Mouse (Mus musculus): ENCODE results near the gene Ttyh1. TPM values are rescaled to one million over a fixed set of nuclear protein-coding genes. Genes with fewer than 3 reads are reported as not detected.

Ttyh1 gene
- total RNA-seq, 2 experiments from 2014 or later, result 0.52 TPM; not detected in 1

- ATAC-seq (replicated peaks; ENCODE audit: poor library complexity, severe bottlenecking), result no peak
These were observed 44.4 kb downstream of the Ttyh1 start for GRCm38 (mm10) chr7:4163571-4164072.

GRCm38 (mm10) chr7:4164090-4164910, 45.1 kb downstream of the Ttyh1 start, which contains the start of gene Cdc42ep5:
Gene Cdc42ep5, minus strand, starts transcription at chr7:4164860.
- ATAC-seq (replicated peaks; ENCODE audit: poor library complexity, severe bottlenecking), result no peak

GRCm38 (mm10) chr7:4165286-4165685, 46.1 kb downstream of the Ttyh1 start:
- ATAC-seq (replicated peaks; ENCODE audit: poor library complexity, severe bottlenecking), result no peak

- no peak for ATAC-seq (replicated peaks; ENCODE audit: poor library complexity, severe bottlenecking)
These were observed 47.9 kb downstream of the Ttyh1 start for GRCm38 (mm10) chr7:4167098-4167497.

GRCm38 (mm10) chr7:4170193-4170938, 51.2 kb downstream of the Ttyh1 start:
- no peak for ATAC-seq (replicated peaks; ENCODE audit: poor library complexity, severe bottlenecking)

GRCm38 (mm10) chr7:4178438-4178837, 59.2 kb downstream of the Ttyh1 start:
- ATAC-seq (replicated peaks; ENCODE audit: poor library complexity, severe bottlenecking), result peak; percentile 50

Other genes starting within 250 kb of the Ttyh1 start
- 1.4 TPM in 1 of 2 replicates, not detected in the other for gene Gm14548, start 221.3 kb upstream of the Ttyh1 start, total RNA-seq (2014; fragmentation: Nextera tagmentation)
- gene Gm14548, start 221.3 kb upstream of the Ttyh1 start, total RNA-seq (2017), result 1.7 TPM in 1 of 2 replicates, not detected in the other
- not detected in 2 replicates for gene Lilra6, start 203.9 kb upstream of the Ttyh1 start, total RNA-seq (2014; fragmentation: Nextera tagmentation)
- gene Lilra6, start 203.9 kb upstream of the Ttyh1 start, total RNA-seq (2017), result 1.6 TPM in 1 of 2 replicates, not detected in the other
- gene Lair1, start 56.2 kb upstream of the Ttyh1 start, total RNA-seq (2014; fragmentation: Nextera tagmentation), result 32.6 and 38.7 TPM in 2 replicates
- 78.9 and 81.0 TPM in 2 replicates for gene Lair1, start 56.2 kb upstream of the Ttyh1 start, total RNA-seq (2017)
- 69.9 and 91.7 TPM in 2 replicates for gene Leng8, start 17.6 kb downstream of the Ttyh1 start, total RNA-seq (2014; fragmentation: Nextera tagmentation)
- 18.0 and 26.4 TPM in 2 replicates for gene Leng8, start 17.6 kb downstream of the Ttyh1 start, total RNA-seq (2017)
- gene Leng9, start 31.0 kb downstream of the Ttyh1 start, total RNA-seq (2014; fragmentation: Nextera tagmentation), result 0.32 TPM in 1 of 2 replicates, not detected in the other
- gene Leng9, start 31.0 kb downstream of the Ttyh1 start, total RNA-seq (2017), result 1.4 and 2.0 TPM in 2 replicates
- gene Cdc42ep5, start 45.5 kb downstream of the Ttyh1 start, total RNA-seq (2014; fragmentation: Nextera tagmentation), result not detected in 2 replicates
- 0.21 TPM in 1 of 2 replicates, not detected in the other for gene Cdc42ep5, start 45.5 kb downstream of the Ttyh1 start, total RNA-seq (2017)
- gene Lilra5, start 118.3 kb downstream of the Ttyh1 start, total RNA-seq (2014; fragmentation: Nextera tagmentation), result not detected in 2 replicates
- not detected in 2 replicates for gene Lilra5, start 118.3 kb downstream of the Ttyh1 start, total RNA-seq (2017)
- not detected in 2 replicates for gene Ncr1, start 218.3 kb downstream of the Ttyh1 start, total RNA-seq (2014; fragmentation: Nextera tagmentation)
- gene Ncr1, start 218.3 kb downstream of the Ttyh1 start, total RNA-seq (2017), result 0.52 TPM in 1 of 2 replicates, not detected in the other

Measured in granulocyte monocyte progenitor cell, adult 5-6 weeks (primary cell).